Mouse (Mus musculus) adrenal gland (tissue): ENCODE data around the gene Uck2.

Experiments
- intact Hi-C: fragments of 180-260 bp; cut with DNase I; formaldehyde crosslinking; loops from one replicate; pipeline ENCODE4 v1.15.1; 2025

Uck2 gene

DNA sequence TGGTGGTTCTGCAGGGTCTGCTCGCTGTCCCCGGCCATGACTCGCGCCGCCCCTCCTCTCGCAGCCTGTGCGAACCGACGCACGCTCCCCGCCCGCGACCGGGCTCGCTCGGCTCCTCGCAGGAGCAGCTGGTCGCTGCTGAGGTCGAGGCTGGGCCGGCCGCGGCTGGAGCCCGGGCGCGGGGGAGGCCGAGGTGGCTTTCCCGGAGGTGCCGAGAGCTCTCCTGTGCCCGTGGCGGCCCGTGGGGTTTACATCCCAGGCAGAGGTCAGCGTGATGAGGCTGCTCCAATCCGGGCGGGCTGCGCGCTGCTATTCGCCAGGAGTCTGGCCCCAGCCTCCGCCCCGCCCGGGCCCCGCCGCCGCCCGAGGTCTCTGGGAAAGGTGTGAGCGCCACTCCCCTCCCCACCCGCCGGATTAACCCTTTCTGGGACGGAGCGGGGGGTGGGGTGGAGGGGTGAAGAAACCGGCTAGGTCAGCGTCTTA, 242 bp downstream of the Uck2 start:
- intact Hi-C loops = loop anchor here (5.0 kb wide), 1 partner anchor 53 kb away; no protein-coding TSS in a partner anchor

- intact Hi-C loops = no loop called here
These were observed 773 bp downstream of the Uck2 start for GRCm38 (mm10) chr1:167284258-167284836.

DNA sequence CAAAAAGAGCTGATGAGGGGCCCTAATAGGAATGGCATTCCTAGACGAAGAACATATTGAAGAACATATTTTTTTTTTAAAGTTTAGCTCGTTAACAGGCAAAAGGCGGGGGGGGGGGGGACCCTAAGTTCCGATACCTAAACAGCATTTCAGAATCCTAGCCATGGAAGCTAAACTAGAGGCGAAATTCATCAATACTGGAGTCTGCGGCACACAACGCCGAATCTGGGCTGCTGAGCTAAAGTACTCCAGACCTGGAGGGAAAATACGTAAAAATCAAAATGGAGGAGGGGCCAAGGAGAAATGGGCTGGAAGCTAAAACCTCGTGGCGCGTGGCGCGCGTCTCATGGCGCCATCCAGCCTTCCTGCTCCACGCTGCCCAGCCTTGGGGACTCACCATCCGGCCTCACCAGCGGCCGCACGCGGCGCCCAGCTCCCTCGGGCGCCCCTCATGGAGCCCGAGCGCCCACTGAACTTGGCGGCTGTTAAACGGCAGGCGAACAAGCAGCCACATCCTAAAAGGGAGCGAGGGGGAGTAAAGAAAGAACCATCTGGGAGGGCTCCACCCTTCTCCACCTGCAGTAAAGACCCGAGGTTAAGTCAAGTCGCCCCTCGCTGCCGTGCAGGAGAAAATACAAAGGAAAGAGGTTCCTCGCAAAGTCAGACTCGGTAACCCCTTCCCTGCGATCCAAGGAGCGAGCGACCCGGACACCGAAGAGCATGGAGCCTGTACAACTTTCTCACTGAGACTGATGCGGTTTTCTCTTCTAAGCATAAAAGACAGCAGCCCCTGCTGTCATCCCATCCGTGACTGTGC, 1.5 kb downstream of the Uck2 start:
- intact Hi-C loops = no loop called here

GRCm38 (mm10) chr1:167282768-167283167, 2.4 kb downstream of the Uck2 start:
- intact Hi-C loops = no loop called here

GRCm38 (mm10) chr1:167282112-167282511, 3.0 kb downstream of the Uck2 start:
- intact Hi-C loops = no loop called here

DNA sequence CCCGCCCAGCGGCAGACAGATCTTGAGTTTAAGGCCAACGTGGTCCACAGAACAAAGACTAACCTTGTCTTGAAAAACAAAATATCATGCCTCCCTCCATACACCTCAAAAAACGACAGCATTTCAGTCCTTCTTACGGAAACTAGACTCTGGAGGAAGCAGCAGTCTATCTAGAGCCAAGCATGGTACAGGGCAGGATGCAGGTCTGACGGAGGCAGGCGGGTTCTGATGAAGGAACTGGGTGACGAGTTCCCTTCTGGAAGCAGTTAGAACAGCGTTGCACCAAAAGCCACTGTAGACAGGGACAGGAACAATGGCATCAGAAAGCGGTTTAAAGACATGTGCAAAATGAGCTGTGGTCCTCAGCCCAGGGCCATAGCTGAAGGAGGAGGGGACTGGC, 5.1 kb downstream of the Uck2 start:
- intact Hi-C loops = no loop called here

DNA sequence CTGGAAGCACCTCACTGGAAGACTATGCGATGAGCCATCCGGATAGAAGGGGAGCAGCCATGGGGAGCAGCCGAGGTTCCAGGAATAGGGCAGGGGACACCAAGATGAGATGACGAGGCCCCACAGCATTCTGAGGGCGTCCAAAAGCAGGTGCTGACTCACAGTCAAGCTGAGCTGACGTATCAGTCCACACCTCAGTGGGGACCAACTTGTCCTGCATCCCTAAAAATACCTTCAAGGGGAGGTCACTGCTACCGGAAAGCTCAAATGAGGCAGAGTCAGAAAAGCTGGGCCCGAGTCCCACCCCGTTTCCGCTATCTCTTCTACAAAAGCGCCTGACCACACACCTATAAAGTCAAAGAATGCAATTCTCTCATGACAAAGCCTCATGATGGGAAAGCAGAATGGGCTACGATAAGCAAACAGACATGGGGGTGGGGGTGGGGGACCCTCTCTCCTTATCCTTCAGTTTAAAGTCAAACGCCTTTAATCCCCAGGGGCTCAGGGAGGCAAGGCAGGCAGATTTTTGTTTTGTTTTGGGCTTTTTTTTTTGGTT, 5.9 kb downstream of the Uck2 start:
- intact Hi-C loops = no loop called here

- intact Hi-C loops = no loop called here
These were observed 6.7 kb downstream of the Uck2 start for GRCm38 (mm10) chr1:167278395-167278794.

- intact Hi-C loops = no loop called here
These were observed 10.3 kb downstream of the Uck2 start for GRCm38 (mm10) chr1:167274646-167275390.

- intact Hi-C loops = no loop called here
These were observed 11.5 kb downstream of the Uck2 start for GRCm38 (mm10) chr1:167273380-167274163.

- intact Hi-C loops = no loop called here
These were observed 13.3 kb downstream of the Uck2 start for GRCm38 (mm10) chr1:167271841-167272240.

DNA sequence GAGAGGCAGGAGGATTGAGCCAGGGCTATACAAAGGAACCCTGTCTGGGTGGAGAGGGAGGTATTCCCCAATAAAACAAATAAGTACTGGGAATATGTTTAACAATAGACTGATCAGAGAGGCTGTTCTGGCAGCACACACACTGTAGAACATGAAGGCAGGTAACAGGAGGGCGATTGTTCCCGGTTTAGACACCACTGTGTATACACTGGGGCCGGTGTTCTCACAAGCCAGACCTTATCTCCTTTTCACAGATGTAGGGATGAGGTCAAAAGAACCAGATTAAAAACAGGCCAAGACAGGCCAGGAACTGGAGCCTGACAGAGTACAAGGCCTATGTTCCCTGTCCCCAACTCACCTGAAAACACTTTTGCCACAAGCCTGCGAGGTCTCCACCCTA, 13.8 kb downstream of the Uck2 start:
- intact Hi-C loops = no loop called here

GRCm38 (mm10) chr1:167270342-167271111, 14.6 kb downstream of the Uck2 start:
- intact Hi-C loops = no loop called here

DNA sequence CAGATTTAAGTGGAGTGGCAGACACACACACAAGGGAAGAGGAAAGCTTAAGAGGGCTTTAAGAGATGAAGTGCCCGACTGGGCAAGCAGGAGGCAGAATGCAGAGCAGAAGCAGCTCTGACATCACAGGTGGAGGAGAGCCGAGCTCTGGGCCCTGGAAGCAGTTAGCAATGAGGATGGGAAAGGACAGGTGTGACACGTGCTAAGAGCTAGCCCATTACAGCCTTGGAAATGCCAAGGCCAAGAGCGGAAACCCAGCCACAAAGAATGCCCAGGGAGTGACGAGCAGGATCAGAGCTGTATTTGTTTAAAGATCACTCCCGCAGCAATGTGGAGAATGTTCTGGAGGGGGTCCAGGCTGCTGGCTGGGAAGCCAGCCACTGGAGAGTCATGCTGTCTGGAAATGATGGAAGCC, 15.3 kb downstream of the Uck2 start:
- intact Hi-C loops = no loop called here

GRCm38 (mm10) chr1:167269350-167269811, 15.7 kb downstream of the Uck2 start:
- intact Hi-C loops = no loop called here

- intact Hi-C loops = no loop called here
These were observed 16.6 kb downstream of the Uck2 start for GRCm38 (mm10) chr1:167268360-167269063.

GRCm38 (mm10) chr1:167266720-167267119, 18.4 kb downstream of the Uck2 start:
- intact Hi-C loops = no loop called here

- intact Hi-C loops = no loop called here
These were observed 19.8 kb downstream of the Uck2 start for GRCm38 (mm10) chr1:167265366-167265765.

GRCm38 (mm10) chr1:167262489-167263041, 22.6 kb downstream of the Uck2 start:
- intact Hi-C loops = no loop called here
